Mouse (Mus musculus): ENCODE measurements around the gene Kmo.

DNA sequence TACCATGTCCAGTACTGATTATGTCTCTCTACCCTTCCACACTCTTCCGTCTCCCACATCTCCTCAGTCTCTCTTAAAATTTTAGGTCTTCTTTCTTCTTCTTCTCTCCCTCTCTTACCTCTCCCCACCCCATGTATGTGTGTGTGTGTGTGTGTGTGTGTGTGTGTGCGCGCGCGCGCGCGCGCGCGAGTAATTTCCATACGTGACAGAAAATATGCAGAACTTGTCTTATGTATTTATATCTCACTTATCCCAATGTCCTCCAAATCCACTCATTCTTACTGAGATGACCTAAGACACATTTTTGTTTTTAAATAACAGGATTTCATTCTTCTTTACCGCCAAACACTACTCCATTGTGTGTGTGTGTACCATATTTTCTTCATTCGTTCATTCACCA is 12.3 kb downstream of the Kmo start:
- TF ChIP-seq POLR2A (IDR thresholded peaks at IDR 0.05; ENCODE audit: borderline replicate concordance, control insufficient read depth, low read depth, low read length) (no peak), CTCF (IDR thresholded peaks at IDR 0.05; ENCODE audit: control insufficient read depth, insufficient read depth, low read length) (no peak)
